Mouse (Mus musculus): ENCODE measurements at regions not wholly inside any gene's neighbourhood (a gene's known extent, or its start where the extent isn't known, plus 50 kb on each side); places are given as distances from the start of the nearest gene placed in this dataset.
A peak's percentile ranks its signal among the peaks of the same experiment; 100 is the strongest.

DNA sequence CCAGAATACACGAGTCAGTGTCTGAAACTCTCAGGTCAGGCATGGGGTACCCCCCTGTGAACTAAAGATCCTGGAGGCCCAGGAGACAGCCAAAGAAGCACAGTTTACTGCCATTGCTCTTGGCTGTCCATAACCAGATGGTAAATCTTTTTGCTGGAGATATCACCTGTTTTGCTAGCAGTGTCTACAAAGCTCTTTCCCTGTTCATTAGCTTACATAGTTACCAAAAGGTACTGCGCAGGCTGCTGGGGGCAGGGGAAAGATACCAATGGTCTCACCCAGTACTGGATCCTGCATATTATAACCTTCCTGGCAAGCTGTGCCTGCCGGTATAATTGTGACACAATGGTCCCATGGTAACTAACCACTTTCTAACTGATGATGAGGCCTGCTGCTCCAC is 321.9 kb upstream of the Nfe2l3 start:
- no peak for DNase-seq

DNA sequence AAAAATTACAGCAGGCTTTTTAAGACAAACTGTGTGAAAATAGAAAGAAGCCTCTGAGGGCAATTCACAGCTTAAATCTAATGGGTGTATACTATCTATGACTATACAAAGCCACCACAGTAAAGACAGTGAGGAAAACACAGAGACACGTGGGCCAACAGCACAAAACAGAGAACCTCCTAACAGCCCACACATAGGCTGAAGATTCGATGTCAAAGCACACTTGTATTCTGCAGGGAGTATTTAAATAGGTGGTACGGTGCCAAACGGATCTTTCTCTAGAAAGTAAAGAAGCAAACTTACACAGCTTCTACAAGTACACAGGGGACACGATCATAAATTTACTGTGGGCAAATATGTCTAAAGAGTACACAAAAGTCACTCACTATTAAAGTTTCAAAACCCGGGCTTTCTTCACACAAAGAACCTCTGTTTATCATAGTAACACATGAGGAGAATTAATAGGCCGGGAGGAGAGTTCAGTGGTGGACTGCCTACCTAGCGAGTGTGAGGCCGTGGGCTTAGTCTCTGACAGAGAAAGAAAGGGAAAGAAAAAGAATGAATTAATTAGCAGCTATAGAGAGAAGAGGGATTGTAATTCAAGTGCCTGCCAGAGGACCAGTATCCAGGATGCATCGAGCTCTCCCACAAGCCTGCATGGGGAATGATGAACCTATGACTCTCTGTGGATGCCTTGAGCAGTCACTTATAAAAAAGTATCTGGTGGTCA is 317.7 kb upstream of the Nfe2l3 start:
- DNase-seq: no peak

GRCm38 (mm10) chr6:51118833-51119535 is 313.5 kb upstream of the Nfe2l3 start:
- peak in 1 of 2 experiments; percentile 21 for DNase-seq

GRCm38 (mm10) chr6:51119691-51120302 is 312.7 kb upstream of the Nfe2l3 start:
- DNase-seq: peak; percentile 61 to 70

GRCm38 (mm10) chr6:51122941-51123340 is 309.5 kb upstream of the Nfe2l3 start:
- DNase-seq: no peak

GRCm38 (mm10) chr6:51127851-51128250 is 304.6 kb upstream of the Nfe2l3 start:
- no peak for DNase-seq

GRCm38 (mm10) chr6:51129096-51129495 is 303.4 kb upstream of the Nfe2l3 start:
- no peak for DNase-seq

- DNase-seq: peak; percentile 31 to 47
Measured at GRCm38 (mm10) chr6:51129591-51129990, 302.9 kb upstream of the Nfe2l3 start.

GRCm38 (mm10) chr6:51144762-51145161 is 287.7 kb upstream of the Nfe2l3 start:
- no peak for DNase-seq

- no peak for DNase-seq
Measured at GRCm38 (mm10) chr6:51145863-51146262, 286.6 kb upstream of the Nfe2l3 start.

- DNase-seq: no peak
Measured at GRCm38 (mm10) chr6:51148821-51149220, 283.6 kb upstream of the Nfe2l3 start.

- no peak for DNase-seq
Measured at GRCm38 (mm10) chr6:51150066-51150465, 282.4 kb upstream of the Nfe2l3 start.

DNA sequence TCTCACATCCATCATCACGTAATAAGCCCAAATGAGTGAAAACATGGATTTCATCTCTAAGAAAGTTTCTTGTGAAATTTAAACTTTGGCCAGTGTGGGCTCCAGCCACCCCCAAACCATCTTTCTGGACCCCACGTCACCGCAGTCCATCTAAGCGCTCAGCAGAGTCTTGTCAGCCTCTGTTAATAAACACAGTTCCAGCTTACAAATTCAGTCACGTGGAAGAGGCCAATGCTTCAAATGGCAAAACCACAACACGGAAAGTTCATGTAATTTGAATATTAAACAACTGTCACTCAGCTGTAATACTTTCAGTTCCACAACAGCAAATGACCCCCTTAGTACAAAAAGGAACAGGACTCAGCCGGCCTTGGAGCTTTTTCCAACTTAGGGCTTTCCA is 282.0 kb upstream of the Nfe2l3 start:
- no peak for DNase-seq

- DNase-seq: no peak
Measured at GRCm38 (mm10) chr6:51150916-51151315, 281.6 kb upstream of the Nfe2l3 start.

DNA sequence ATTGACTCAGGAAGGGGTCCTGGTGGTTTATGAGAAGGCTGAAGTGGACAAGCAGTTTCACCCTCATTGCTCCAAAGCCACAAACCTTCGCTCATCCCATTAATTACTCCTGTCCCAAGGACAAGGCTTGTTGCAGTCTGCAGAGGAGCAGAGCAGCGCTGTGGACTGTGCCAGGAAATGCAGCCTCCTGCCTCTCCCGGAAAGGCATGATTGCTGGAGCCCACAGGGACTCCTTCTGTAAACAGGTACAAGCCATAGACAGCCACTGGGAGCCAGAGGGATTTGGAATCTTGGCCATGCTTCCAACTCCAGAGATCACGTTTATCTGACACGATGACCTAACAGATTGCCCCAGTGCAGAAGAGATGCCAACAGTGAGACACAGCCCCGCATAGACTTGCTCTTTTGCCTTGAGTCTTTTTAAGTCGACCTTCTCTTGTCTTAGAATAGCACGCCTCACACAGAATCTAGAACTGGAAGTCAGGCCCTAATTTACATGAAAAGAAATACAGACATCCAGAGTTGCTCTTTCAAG is 275.6 kb upstream of the Nfe2l3 start:
- no peak for DNase-seq

GRCm38 (mm10) chr6:51161149-51161548 is 271.3 kb upstream of the Nfe2l3 start:
- no peak for DNase-seq

DNA sequence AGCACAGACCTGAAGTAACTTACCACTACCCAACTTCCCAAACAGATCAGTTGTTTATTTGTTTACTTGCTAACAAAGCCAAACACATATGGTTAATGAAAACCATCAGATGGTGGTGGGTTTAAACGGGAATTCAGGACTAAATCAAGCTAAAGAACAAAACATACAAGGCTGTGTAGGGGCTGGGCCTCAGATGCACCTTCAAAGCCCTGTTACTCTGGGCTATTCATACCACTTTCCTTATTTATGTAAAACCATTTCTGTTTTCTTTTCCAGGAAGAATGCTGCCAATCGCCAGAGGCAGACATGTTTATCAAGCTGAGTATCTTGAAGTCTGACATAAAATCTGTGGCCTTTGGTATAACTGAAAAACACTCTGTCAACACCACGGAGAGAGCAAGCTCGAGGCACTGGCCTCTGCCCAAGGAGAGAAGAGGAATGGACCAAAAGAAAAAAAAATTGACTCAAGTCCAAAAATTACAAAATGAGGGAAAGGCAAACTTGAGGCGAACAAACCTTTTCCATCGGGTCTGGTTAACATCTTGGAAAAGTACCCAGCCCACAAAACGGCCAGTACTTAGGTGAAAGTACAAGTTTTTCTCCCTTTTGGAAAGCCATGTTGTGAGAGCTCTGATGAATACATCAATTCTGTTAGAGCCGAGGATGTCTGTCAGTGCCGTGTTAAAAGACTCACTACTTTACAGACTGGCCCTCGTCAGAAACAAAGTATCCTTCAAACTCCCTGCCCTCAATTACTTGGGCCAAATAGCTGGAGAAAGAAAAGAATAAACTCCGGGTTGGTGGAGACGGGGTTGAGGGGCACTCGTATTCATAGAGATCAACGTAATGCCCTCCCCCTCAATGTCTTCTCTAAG is 270.0 kb upstream of the Nfe2l3 start:
- DNase-seq: peak in 1 of 2 experiments; percentile 12

GRCm38 (mm10) chr6:51163266-51163665 is 269.2 kb upstream of the Nfe2l3 start:
- no peak for DNase-seq

- DNase-seq: no peak
Measured at GRCm38 (mm10) chr6:51163882-51164281, 268.6 kb upstream of the Nfe2l3 start.

DNA sequence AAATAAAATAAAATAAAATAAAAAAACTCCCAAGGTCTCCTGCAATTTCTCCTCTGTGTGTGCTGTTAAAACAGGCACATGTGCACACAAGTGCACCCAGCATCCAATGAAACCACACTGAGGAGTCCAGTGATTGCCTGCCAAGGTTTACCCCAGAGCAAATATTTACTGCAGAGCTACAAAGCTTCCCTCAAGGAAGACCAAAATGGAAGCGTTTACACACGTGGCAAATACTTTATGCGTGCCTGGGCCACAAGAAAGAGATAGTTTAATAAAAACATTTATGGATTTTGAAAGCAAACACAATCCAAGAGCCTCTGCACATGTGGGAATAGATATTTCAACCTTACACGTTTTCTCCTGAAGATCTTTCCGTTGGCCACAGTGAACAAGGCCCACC is 265.4 kb upstream of the Nfe2l3 start:
- DNase-seq: no peak

DNA sequence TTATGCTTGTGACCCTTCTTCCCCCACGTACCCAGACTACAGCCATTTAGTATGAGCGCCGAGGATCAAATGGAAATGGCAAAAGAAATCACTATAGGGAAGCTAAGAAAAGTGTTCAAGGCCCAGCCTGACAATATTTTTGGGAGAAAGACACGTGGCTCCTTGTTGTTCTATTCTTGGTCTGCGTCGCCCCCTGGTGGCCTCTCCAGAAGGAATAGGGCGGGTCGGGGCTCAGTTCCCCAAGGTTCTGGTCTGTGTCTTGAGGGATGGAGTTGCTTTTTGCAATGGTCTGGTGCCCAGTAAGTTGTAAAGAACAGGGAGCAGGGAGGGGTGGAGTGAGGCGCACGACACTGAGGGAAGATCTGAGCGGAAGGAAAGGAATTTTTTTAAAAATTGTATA is 264.4 kb upstream of the Nfe2l3 start:
- DNase-seq: peak; percentile 94 to 95

All from kidney, postnatal 4 days (tissue).